Mouse (Mus musculus): Measurements from ENCODE around the gene Gja3. TPM values are rescaled to one million over a fixed set of nuclear protein-coding genes. Genes with fewer than 3 reads are reported as not detected.
"Not testable (repeated sequence)": the region's sequence is repeated elsewhere in the genome, so short reads cannot be mapped to it uniquely, and the experiment has no call there.

Gene Gja3
- polyA plus RNA-seq, 1 experiment, result 0.21 TPM

- Histone ChIP-seq H3K4me1 (ENCODE audit: control insufficient read depth, insufficient read depth, low read length) (no peaks in the 10 kb centered on the region), H3K9ac (ENCODE audit: low read depth, poor library complexity, severe bottlenecking) (no peak overlapping the region), H3K36me3 (ENCODE audit: control insufficient read depth, insufficient read depth, low read length, poor library complexity, severe bottlenecking) (no peaks in the 10 kb centered on the region), H3K4me3 (ENCODE audit: low read depth, low read length) (no peak overlapping the region), H3K27ac (ENCODE audit: insufficient read depth, low read length) (no peak overlapping the region), H3K27me3 (ENCODE audit: control insufficient read depth, insufficient read depth, low read length, poor library complexity, severe bottlenecking) (no peaks in the 10 kb centered on the region), H3K9me3 (replicated peaks; ENCODE audit: control insufficient read depth, insufficient read depth, low read length, poor library complexity, severe bottlenecking) (no peaks in the 10 kb centered on the region)
- no peak for TF ChIP-seq POLR2A (IDR thresholded peaks at IDR 0.05; ENCODE audit: insufficient read depth, low read length)
- TF ChIP-seq CTCF (IDR thresholded peaks at IDR 0.05; ENCODE audit: low read depth, low read length), result no peak
- TF ChIP-seq EP300 (IDR thresholded peaks at IDR 0.05; ENCODE audit: insufficient read depth, low read depth, low read length), result no peak
These were observed 23.8 kb downstream of the Gja3 start for GRCm38 (mm10) chr14:57034135-57034534.

GRCm38 (mm10) chr14:57032850-57033249 lies 25.1 kb downstream of the Gja3 start:
- TF ChIP-seq POLR2A (IDR thresholded peaks at IDR 0.05; ENCODE audit: insufficient read depth, low read length) (no peak), EP300 (IDR thresholded peaks at IDR 0.05; ENCODE audit: insufficient read depth, low read depth, low read length) (no peak), CTCF (IDR thresholded peaks at IDR 0.05; ENCODE audit: low read depth, low read length) (no peak)
- H3K27me3 ChIP-seq (ENCODE audit: control insufficient read depth, insufficient read depth, low read length, poor library complexity, severe bottlenecking), result no peaks in the 10 kb centered on the region

GRCm38 (mm10) chr14:57018436-57018835 lies 39.5 kb downstream of the Gja3 start:
- Histone ChIP-seq H3K4me3 (ENCODE audit: low read depth, low read length) (no peak overlapping the region), H3K36me3 (ENCODE audit: control insufficient read depth, insufficient read depth, low read length, poor library complexity, severe bottlenecking) (no peaks in the 10 kb centered on the region), H3K27me3 (ENCODE audit: control insufficient read depth, insufficient read depth, low read length, poor library complexity, severe bottlenecking) (no peaks in the 10 kb centered on the region), H3K9me3 (replicated peaks; ENCODE audit: control insufficient read depth, insufficient read depth, low read length, poor library complexity, severe bottlenecking) (no peaks in the 10 kb centered on the region), H3K4me1 (ENCODE audit: control insufficient read depth, insufficient read depth, low read length) (no peaks in the 10 kb centered on the region), H3K9ac (ENCODE audit: low read depth, poor library complexity, severe bottlenecking) (no peak overlapping the region), H3K27ac (ENCODE audit: insufficient read depth, low read length) (no peak overlapping the region)
- TF ChIP-seq POLR2A (IDR thresholded peaks at IDR 0.05; ENCODE audit: insufficient read depth, low read length) (no peak), EP300 (IDR thresholded peaks at IDR 0.05; ENCODE audit: insufficient read depth, low read depth, low read length) (no peak), CTCF (IDR thresholded peaks at IDR 0.05; ENCODE audit: low read depth, low read length) (no peak)

More at GRCm38 (mm10) chr14:57032850-57033249, 25.1 kb downstream of the Gja3 start:
- H3K36me3 ChIP-seq (ENCODE audit: control insufficient read depth, insufficient read depth, low read length, poor library complexity, severe bottlenecking), result no peaks in the 10 kb centered on the region
- H3K4me1 ChIP-seq (ENCODE audit: control insufficient read depth, insufficient read depth, low read length), result no peaks in the 10 kb centered on the region
- no peaks in the 10 kb centered on the region for H3K9me3 ChIP-seq (replicated peaks; ENCODE audit: control insufficient read depth, insufficient read depth, low read length, poor library complexity, severe bottlenecking)
- H3K4me3 ChIP-seq (ENCODE audit: low read depth, low read length), result no peak overlapping the region
- no peak overlapping the region for H3K27ac ChIP-seq (ENCODE audit: insufficient read depth, low read length)
- no peak overlapping the region for H3K9ac ChIP-seq (ENCODE audit: low read depth, poor library complexity, severe bottlenecking)

GRCm38 (mm10) chr14:57016806-57017205 lies 41.1 kb downstream of the Gja3 start:
- not testable (repeated sequence) for H3K9ac ChIP-seq (ENCODE audit: low read depth, poor library complexity, severe bottlenecking)

GRCm38 (mm10) chr14:56988621-56989020 lies 69.3 kb downstream of the Gja3 start:
- no peak overlapping the region for H3K27ac ChIP-seq (ENCODE audit: insufficient read depth, low read length)
- TF ChIP-seq CTCF (IDR thresholded peaks at IDR 0.05; ENCODE audit: low read depth, low read length), result no peak
- TF ChIP-seq EP300 (IDR thresholded peaks at IDR 0.05; ENCODE audit: insufficient read depth, low read depth, low read length), result no peak
- TF ChIP-seq POLR2A (IDR thresholded peaks at IDR 0.05; ENCODE audit: insufficient read depth, low read length), result no peak
- no peak overlapping the region for H3K4me3 ChIP-seq (ENCODE audit: low read depth, low read length)
- no peak overlapping the region for H3K9ac ChIP-seq (ENCODE audit: low read depth, poor library complexity, severe bottlenecking)
- H3K4me1 ChIP-seq (ENCODE audit: control insufficient read depth, insufficient read depth, low read length), result no peaks in the 10 kb centered on the region
- no peaks in the 10 kb centered on the region for H3K36me3 ChIP-seq (ENCODE audit: control insufficient read depth, insufficient read depth, low read length, poor library complexity, severe bottlenecking)
- H3K9me3 ChIP-seq (replicated peaks; ENCODE audit: control insufficient read depth, insufficient read depth, low read length, poor library complexity, severe bottlenecking), result 0 out of 2 replicates have a peak, but pooled peaks cover 3% of the 10 kb centered on the region
- no peaks in the 10 kb centered on the region for H3K27me3 ChIP-seq (ENCODE audit: control insufficient read depth, insufficient read depth, low read length, poor library complexity, severe bottlenecking)

More at GRCm38 (mm10) chr14:57016806-57017205, 41.1 kb downstream of the Gja3 start:
- H3K4me1 ChIP-seq (ENCODE audit: control insufficient read depth, insufficient read depth, low read length); H3K27ac ChIP-seq (ENCODE audit: insufficient read depth, low read length); H3K36me3 ChIP-seq (ENCODE audit: control insufficient read depth, insufficient read depth, low read length, poor library complexity, severe bottlenecking); H3K4me3 ChIP-seq (ENCODE audit: low read depth, low read length); H3K9me3 ChIP-seq (replicated peaks; ENCODE audit: control insufficient read depth, insufficient read depth, low read length, poor library complexity, severe bottlenecking); H3K27me3 ChIP-seq (ENCODE audit: control insufficient read depth, insufficient read depth, low read length, poor library complexity, severe bottlenecking): not testable (repeated sequence)

Other genes starting within 250 kb of the Gja3 start
- 41.9 and 43.8 TPM in 2 replicates for gene Zmym5, start 246.4 kb downstream of the Gja3 start, polyA plus RNA-seq (2011; ENCODE audit: insufficient read depth, insufficient read length, low read depth, missing spikeins)
- gene Zmym2, start 171.4 kb downstream of the Gja3 start, polyA plus RNA-seq (2011; ENCODE audit: insufficient read depth, insufficient read length, low read depth, missing spikeins), result 141 and 147 TPM in 2 replicates
- gene Gjb2, start 46.6 kb upstream of the Gja3 start, polyA plus RNA-seq (2011; ENCODE audit: insufficient read depth, insufficient read length, low read depth, missing spikeins), result 4.5 and 5.4 TPM in 2 replicates
- not detected in 2 replicates for gene Gm4491, start 57.8 kb upstream of the Gja3 start, polyA plus RNA-seq (2011; ENCODE audit: insufficient read depth, insufficient read length, low read depth, missing spikeins)
- not detected in 2 replicates for gene Gjb6, start 75.5 kb upstream of the Gja3 start, polyA plus RNA-seq (2011; ENCODE audit: insufficient read depth, insufficient read length, low read depth, missing spikeins)

Data from ES-Bruce4 (cell line).